Mouse (Mus musculus): ENCODE results near the gene Grap2.

- TF ChIP-seq GATA1 (IDR thresholded peaks at IDR 0.05; ENCODE audit: low read length) (no peak), TAL1 (IDR thresholded peaks at IDR 0.05; ENCODE audit: low read length) (no peak)
These were observed 107.3 kb downstream of the Grap2 start for GRCm38 (mm10) chr15:80679515-80680215.
